Mouse (Mus musculus) C2C12 (cell line): ENCODE data around the gene Dnaaf3.

Experiments used
- CEBPB ChIP-seq: IDR thresholded peaks from one replicate; pipeline ENCODE4 v1.6.1; 2011; ENCODE audit warnings: low read depth, mild to moderate bottlenecking, control low read depth, moderate library complexity
- CTCF ChIP-seq: IDR thresholded peaks from one replicate; pipeline ENCODE4 v1.5.1; 2011; ENCODE audit not compliant: control insufficient read depth, insufficient read depth, insufficient read length
- FOSL1 ChIP-seq: IDR thresholded peaks from one replicate; pipeline ENCODE4 v1.8.0; 2011; ENCODE audit warnings: mild to moderate bottlenecking, low read length; ENCODE audit not compliant: poor library complexity, insufficient read depth, severe bottlenecking
- MAX ChIP-seq: IDR thresholded peaks from one replicate; pipeline ENCODE4 v1.6.1; 2011; ENCODE audit warnings: mild to moderate bottlenecking, control low read depth
- MYOD1 ChIP-seq: IDR thresholded peaks from one replicate; pipeline ENCODE4 v1.6.1; 2011; ENCODE audit warnings: low read depth; ENCODE audit not compliant: control insufficient read depth, insufficient read length
- MYOG ChIP-seq: IDR thresholded peaks from one replicate; pipeline ENCODE4 v1.6.1; 2011; ENCODE audit not compliant: control insufficient read depth, insufficient read length; ENCODE audit errors: extremely low read depth
- USF1 ChIP-seq: IDR thresholded peaks from one replicate; pipeline ENCODE4 v1.6.1; 2011; ENCODE audit warnings: low read depth, mild to moderate bottlenecking, control low read depth, moderate library complexity

DNA sequence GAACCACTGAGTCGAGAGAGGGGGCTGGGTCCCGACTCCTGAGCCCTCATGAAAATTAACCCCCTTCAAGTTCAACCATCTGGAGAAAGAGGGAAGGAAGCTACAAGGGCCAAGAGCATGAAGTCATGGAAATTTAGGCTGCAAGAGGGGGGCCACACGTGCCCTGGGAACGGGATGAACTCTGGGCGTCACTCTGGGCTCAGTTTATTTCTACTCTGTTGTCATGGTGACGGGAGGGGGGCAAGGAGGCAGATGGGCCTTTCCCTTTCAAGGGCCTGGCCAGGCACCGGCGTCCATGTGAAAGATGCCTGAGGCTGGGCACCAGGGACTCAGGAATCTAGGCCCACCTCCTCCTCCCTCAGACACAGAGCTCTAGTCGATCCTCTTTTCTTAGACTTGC is 34.0 kb downstream of the Dnaaf3 start:
- TF ChIP-seq CTCF (no peak), MAX (no peak), USF1 (no peak), CEBPB (no peak), MYOD1 (no peak), MYOG (no peak), FOSL1 (no peak)
